Mouse (Mus musculus) heart, adult 8-10 months (tissue): ENCODE measurements around the gene Thnsl2. TPM values are rescaled to one million over a fixed set of nuclear protein-coding genes. Genes with fewer than 3 reads are reported as not detected.

Source experiments
- total RNA-seq, 4 experiments: library from RNA; stranded (reverse); gene quantifications; 2 replicates each; pipeline ENCODE4 v1.2.4; 2022

Thnsl2 gene
- total RNA-seq, 4 experiments from 2014 or later: 4.3 to 6.7 (median 5.2) TPM

Other genes with a start within 250 kb of the Thnsl2 start
- gene Tex37, start 225.5 kb downstream of the Thnsl2 start, total RNA-seq: not detected
- not detected for gene Foxi3, start 187.9 kb downstream of the Thnsl2 start, total RNA-seq
- not detected for gene Fabp1, start 55.4 kb upstream of the Thnsl2 start, total RNA-seq
- 10 to 100 TPM; 49.5 to 61.3 (median 54.1) TPM for gene Krcc1, start 127.2 kb upstream of the Thnsl2 start, total RNA-seq
- gene Smyd1, start 177.8 kb upstream of the Thnsl2 start, total RNA-seq: 100 to 1,000 TPM; 345 to 402 (median 349) TPM
- under 1 TPM in 2 of 4 experiments, not detected in 2; 0.17 to 0.19 TPM for gene Cd8b1, start 178.3 kb upstream of the Thnsl2 start, total RNA-seq
- gene Cd8a, start 229.0 kb upstream of the Thnsl2 start, total RNA-seq: under 1 TPM; 0.08 to 0.22 (median 0.15) TPM